Mouse (Mus musculus): ENCODE data around the gene Irx5. TPM values are rescaled to one million over a fixed set of nuclear protein-coding genes. Genes with fewer than 3 reads are reported as not detected.

Irx5 gene
- polyA plus RNA-seq, 1 experiment from 2014 or later = 16.8 TPM

DNA sequence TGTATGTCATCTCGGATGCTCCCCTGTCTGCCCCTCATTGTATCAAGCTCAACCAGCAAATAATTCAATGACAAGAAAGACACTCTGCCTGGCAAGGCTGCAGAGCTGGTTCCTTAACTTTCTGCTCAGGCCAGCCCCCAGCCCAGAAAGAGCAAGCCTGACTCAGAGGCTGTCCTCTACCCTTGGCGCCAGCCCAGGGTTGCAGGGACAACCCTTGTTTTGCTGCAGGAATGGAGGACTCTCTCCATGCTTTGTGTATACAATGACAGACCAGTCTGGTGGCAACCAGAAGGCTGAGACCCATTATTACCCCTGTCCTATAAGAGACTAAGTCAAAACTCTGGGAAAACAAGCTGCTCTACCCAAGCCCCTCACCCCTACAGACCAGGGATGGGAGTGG is 46.8 kb downstream of the Irx5 start:
- no peak overlapping the region for H3K4me2 ChIP-seq (ENCODE audit: low read length)
- 69% methylated on average over 2 of the region's 2 CpGs for WGBS
- no peaks in the 10 kb centered on the region for H3K36me3 ChIP-seq (ENCODE audit: control insufficient read depth, insufficient read depth, low read length)
- H3K9me3 ChIP-seq (replicated peaks; ENCODE audit: control insufficient read depth, low read length, poor library complexity, severe bottlenecking) = no peaks in the 10 kb centered on the region
- no peak overlapping the region for H3K9ac ChIP-seq (ENCODE audit: low read depth, low read length)
- no peak overlapping the region for H3K4me3 ChIP-seq (ENCODE audit: low read depth, low read length)
- H3K4me1 ChIP-seq (ENCODE audit: control insufficient read depth, insufficient read depth, low read length) = no peaks in the 10 kb centered on the region
- no peak for ATAC-seq
- no peaks in the 10 kb centered on the region for H3K27me3 ChIP-seq (ENCODE audit: control insufficient read depth, insufficient read depth, low read depth, low read length)
- no peak overlapping the region for H3K27ac ChIP-seq (ENCODE audit: low read length)

DNA sequence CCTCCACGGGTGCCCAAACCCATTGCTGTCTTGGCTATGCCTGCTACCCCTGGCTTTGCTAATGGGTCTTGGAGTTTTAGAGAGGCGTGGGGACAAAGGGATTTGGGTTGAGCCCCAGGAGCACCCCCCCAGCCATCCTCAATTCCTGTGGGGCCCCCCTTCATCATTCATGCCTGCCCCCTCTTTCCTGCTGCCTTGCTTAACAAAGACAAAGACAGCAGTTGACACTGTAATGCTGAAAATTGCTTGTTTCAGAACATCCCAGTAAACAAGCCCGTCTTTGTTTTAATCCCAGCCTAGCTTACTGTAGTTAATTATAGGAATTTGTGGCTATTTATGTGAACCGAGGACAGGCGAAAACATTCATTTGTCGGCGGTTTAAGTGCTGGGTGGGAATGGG is 50.7 kb downstream of the Irx5 start:
- Histone ChIP-seq H3K4me2 (ENCODE audit: low read length) (no peak overlapping the region), H3K36me3 (ENCODE audit: control insufficient read depth, insufficient read depth, low read length) (no peaks in the 10 kb centered on the region), H3K4me3 (ENCODE audit: low read depth, low read length) (no peak overlapping the region), H3K4me1 (ENCODE audit: control insufficient read depth, insufficient read depth, low read length) (no peaks in the 10 kb centered on the region), H3K9ac (ENCODE audit: low read depth, low read length) (no peak overlapping the region), H3K27me3 (ENCODE audit: control insufficient read depth, insufficient read depth, low read depth, low read length) (no peaks in the 10 kb centered on the region), H3K27ac (ENCODE audit: low read length) (no peak overlapping the region), H3K9me3 (replicated peaks; ENCODE audit: control insufficient read depth, low read length, poor library complexity, severe bottlenecking) (no peaks in the 10 kb centered on the region)
- no peak for ATAC-seq
- WGBS = 59% methylated on average over 7 of the region's 7 CpGs

DNA sequence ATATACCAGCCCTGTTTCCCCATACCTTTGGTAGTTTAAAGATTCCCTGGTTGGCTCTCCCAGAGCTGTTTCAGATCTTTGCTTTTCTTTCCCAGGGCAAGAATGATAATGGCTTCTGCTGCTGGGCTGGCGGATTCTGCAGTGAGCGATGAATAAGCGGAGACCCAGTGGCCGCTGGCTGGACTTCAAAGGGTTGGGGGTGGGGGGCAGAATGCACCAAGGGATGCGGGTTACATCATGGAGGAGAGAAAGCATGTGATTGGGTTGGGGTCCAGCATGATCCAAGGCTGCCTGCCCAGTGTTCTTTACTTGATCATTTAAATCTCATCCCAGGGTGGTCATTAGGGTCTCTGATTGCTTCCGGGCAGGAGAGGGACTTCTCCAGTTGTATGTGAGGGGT is 56.2 kb downstream of the Irx5 start:
- no peaks in the 10 kb centered on the region; the same call in 1 of the 2 replicates for H3K4me1 ChIP-seq (ENCODE audit: control insufficient read depth, insufficient read depth, low read length)
- no peak overlapping the region for H3K9ac ChIP-seq (ENCODE audit: low read depth, low read length)
- no peak for ATAC-seq
- H3K36me3 ChIP-seq (ENCODE audit: control insufficient read depth, insufficient read depth, low read length) = no peaks in the 10 kb centered on the region
- WGBS = 39% methylated on average over 6 of the region's 6 CpGs
- H3K4me2 ChIP-seq (ENCODE audit: low read length) = no peak overlapping the region
- H3K27me3 ChIP-seq (ENCODE audit: control insufficient read depth, insufficient read depth, low read depth, low read length) = no peaks in the 10 kb centered on the region
- no peak overlapping the region for H3K4me3 ChIP-seq (ENCODE audit: low read depth, low read length)
- no peaks in the 10 kb centered on the region for H3K9me3 ChIP-seq (replicated peaks; ENCODE audit: control insufficient read depth, low read length, poor library complexity, severe bottlenecking)
- H3K27ac ChIP-seq (ENCODE audit: low read length) = no peak overlapping the region

DNA sequence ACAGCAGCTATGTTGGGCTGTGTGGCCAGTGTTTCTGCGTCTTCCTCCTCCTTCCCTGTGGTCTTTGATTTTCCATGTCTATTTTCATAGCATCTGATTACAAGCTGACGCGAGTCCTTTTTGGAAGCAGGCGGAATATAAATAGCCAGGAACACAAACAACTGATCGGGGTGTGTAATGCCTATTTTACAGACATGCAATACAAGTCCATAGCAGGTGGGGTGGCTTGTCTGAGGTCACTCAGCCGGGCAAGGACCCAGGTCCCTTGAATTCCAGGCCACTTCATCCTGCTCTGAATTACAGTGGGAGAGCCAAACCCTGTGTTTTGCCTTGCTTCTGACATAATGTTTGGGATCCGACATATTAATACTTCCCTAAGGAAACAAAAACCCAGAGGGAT is 63.2 kb downstream of the Irx5 start:
- no peak overlapping the region for H3K27ac ChIP-seq (ENCODE audit: low read length)
- 87% methylated on average over 7 of the region's 7 CpGs for WGBS
- H3K4me2 ChIP-seq (ENCODE audit: low read length) = no peak overlapping the region
- no peaks in the 10 kb centered on the region for H3K36me3 ChIP-seq (ENCODE audit: control insufficient read depth, insufficient read depth, low read length)
- H3K4me1 ChIP-seq (ENCODE audit: control insufficient read depth, insufficient read depth, low read length) = no peaks in the 10 kb centered on the region
- ATAC-seq = no peak
- no peaks in the 10 kb centered on the region for H3K27me3 ChIP-seq (ENCODE audit: control insufficient read depth, insufficient read depth, low read depth, low read length)
- H3K4me3 ChIP-seq (ENCODE audit: low read depth, low read length) = no peak overlapping the region
- no peaks in the 10 kb centered on the region for H3K9me3 ChIP-seq (replicated peaks; ENCODE audit: control insufficient read depth, low read length, poor library complexity, severe bottlenecking)
- no peak overlapping the region for H3K9ac ChIP-seq (ENCODE audit: low read depth, low read length)

All from midbrain, embryonic 16.5 days (tissue).